Mouse (Mus musculus) heart, adult 2 months (tissue): ENCODE results near the gene Dvl2.

Experiments used
- CTCF ChIP-seq: fragments of 200-600 bp; IDR thresholded peaks from 2 replicates; pipeline ENCODE4 v1.8.1; 2022; ENCODE audit warnings: antibody characterized with exemption, mild to moderate bottlenecking, moderate library complexity
- EP300 ChIP-seq: fragments of 200-500 bp; IDR thresholded peaks from 2 replicates; pipeline ENCODE4 v1.6.1; 2011; ENCODE audit warnings: low read depth, low read length, control low read depth; ENCODE audit not compliant: insufficient read depth

DNA sequence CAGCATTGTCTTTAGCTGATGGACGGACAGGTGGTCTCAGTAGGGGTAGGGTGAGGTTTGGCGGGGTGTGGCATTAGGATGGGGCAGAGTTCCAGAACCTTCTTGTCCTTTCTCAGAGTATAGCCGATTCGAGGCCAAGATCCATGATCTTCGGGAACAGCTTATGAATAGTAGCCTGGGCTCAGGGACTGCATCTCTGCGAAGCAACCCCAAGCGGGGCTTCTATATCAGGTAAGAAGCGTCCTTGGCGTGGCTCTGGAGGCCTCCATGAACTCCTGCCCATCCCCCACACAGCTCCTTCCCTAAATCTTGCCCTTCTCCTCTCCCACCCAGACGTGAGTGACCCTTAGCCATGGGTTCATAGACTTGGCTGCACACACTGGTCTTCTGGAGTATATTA lies 39.2 kb downstream of the Dvl2 start:
- TF ChIP-seq CTCF: no peak
- TF ChIP-seq EP300: no peak
